Mouse (Mus musculus) right cerebral cortex, postnatal 4 days (tissue): Measurements from ENCODE around the gene Mtus2.
A peak's percentile ranks its signal among the peaks of the same experiment; 100 is the strongest.

Source experiments
- DNase-seq: peaks from one replicate; pipeline ENCODE4 v3.0.0-alpha.2; 2022

Gene Mtus2

GRCm38 (mm10) chr5:148216786-148217185 lies 259.7 kb downstream of the Mtus2 start:
- no peak for DNase-seq

- no peak for DNase-seq
Measured at GRCm38 (mm10) chr5:148222898-148223297, 265.8 kb downstream of the Mtus2 start.

GRCm38 (mm10) chr5:148224004-148224403 lies 266.9 kb downstream of the Mtus2 start:
- no peak for DNase-seq

- no peak for DNase-seq
Measured at GRCm38 (mm10) chr5:148233714-148234113, 276.6 kb downstream of the Mtus2 start.

- DNase-seq = peak; percentile 26
Measured at GRCm38 (mm10) chr5:148236616-148237015, 279.5 kb downstream of the Mtus2 start.

- DNase-seq = no peak
Measured at GRCm38 (mm10) chr5:148239067-148239466, 281.9 kb downstream of the Mtus2 start.

- DNase-seq = no peak
Measured at GRCm38 (mm10) chr5:148239757-148240156, 282.6 kb downstream of the Mtus2 start.

GRCm38 (mm10) chr5:148241932-148242331 lies 284.8 kb downstream of the Mtus2 start:
- peak; percentile 83 for DNase-seq

GRCm38 (mm10) chr5:148244471-148244870 lies 287.4 kb downstream of the Mtus2 start:
- DNase-seq = no peak

- DNase-seq = no peak
Measured at GRCm38 (mm10) chr5:148245386-148245785, 288.3 kb downstream of the Mtus2 start.

- no peak for DNase-seq
Measured at GRCm38 (mm10) chr5:148248236-148248635, 291.1 kb downstream of the Mtus2 start.

- DNase-seq = no peak
Measured at GRCm38 (mm10) chr5:148251847-148252246, 294.7 kb downstream of the Mtus2 start.

- no peak for DNase-seq
Measured at GRCm38 (mm10) chr5:148262016-148262415, 304.9 kb downstream of the Mtus2 start.

GRCm38 (mm10) chr5:148264819-148265707 lies 307.9 kb downstream of the Mtus2 start:
- DNase-seq = peak; percentile 53

- no peak for DNase-seq
Measured at GRCm38 (mm10) chr5:148266841-148267240, 309.7 kb downstream of the Mtus2 start.

- DNase-seq = no peak
Measured at GRCm38 (mm10) chr5:148267446-148267845, 310.3 kb downstream of the Mtus2 start.

- DNase-seq = no peak
Measured at GRCm38 (mm10) chr5:148272065-148272464, 314.9 kb downstream of the Mtus2 start.

- DNase-seq = no peak
Measured at GRCm38 (mm10) chr5:148272771-148273170, 315.7 kb downstream of the Mtus2 start.

GRCm38 (mm10) chr5:148278233-148278632 lies 321.1 kb downstream of the Mtus2 start:
- DNase-seq = no peak

- no peak for DNase-seq
Measured at GRCm38 (mm10) chr5:148280321-148280720, 323.2 kb downstream of the Mtus2 start.

GRCm38 (mm10) chr5:148282093-148282492 lies 325.0 kb downstream of the Mtus2 start:
- DNase-seq = no peak

GRCm38 (mm10) chr5:148282631-148283030 lies 325.5 kb downstream of the Mtus2 start:
- no peak for DNase-seq

- DNase-seq = no peak
Measured at GRCm38 (mm10) chr5:148283177-148283576, 326.1 kb downstream of the Mtus2 start.

GRCm38 (mm10) chr5:148283584-148283983 lies 326.5 kb downstream of the Mtus2 start:
- DNase-seq = no peak

- no peak for DNase-seq
Measured at GRCm38 (mm10) chr5:148287529-148287928, 330.4 kb downstream of the Mtus2 start.
